Mouse (Mus musculus) bone marrow macrophage, adult 2 months (primary cell): ENCODE data around the gene Rtcb. TPM values are rescaled to one million over a fixed set of nuclear protein-coding genes. Genes with fewer than 3 reads are reported as not detected.

Experiments used
- H3K27ac ChIP-seq: 2 replicates; pipeline ENCODE4 v1.5.1; 2012; ENCODE audit warnings: low read depth, low read length; ENCODE audit not compliant: insufficient read depth
- H3K4me1 ChIP-seq: 2 replicates; pipeline ENCODE4 v1.6.1; 2012; ENCODE audit warnings: low read length; ENCODE audit not compliant: control insufficient read depth, insufficient read depth
- H3K4me3 ChIP-seq: 2 replicates; pipeline ENCODE4 v1.5.1; 2012; ENCODE audit warnings: mild to moderate bottlenecking, low read length, moderate library complexity; ENCODE audit not compliant: insufficient read depth
- CTCF ChIP-seq: IDR thresholded peaks from 2 replicates; pipeline ENCODE4 v1.5.1; 2012; ENCODE audit warnings: low read depth, mild to moderate bottlenecking, low read length, moderate library complexity
- POLR2A ChIP-seq: IDR thresholded peaks from 2 replicates; pipeline ENCODE4 v1.6.1; 2012; ENCODE audit warnings: mild to moderate bottlenecking, low read depth, low read length, borderline replicate concordance
- polyA plus RNA-seq: library from polyadenylated mRNA; stranded (reverse); fragments of >200 nt; gene quantifications from 2 replicates; pipeline ENCODE4 v1.2.4, GENCODE M21; 2012; ENCODE audit not compliant: missing spikeins, insufficient read depth, insufficient read length

Rtcb gene
- polyA plus RNA-seq, 1 experiment: 65.4 TPM

- Histone ChIP-seq H3K4me3 (no peak overlapping the region), H3K27ac (no peak overlapping the region), H3K4me1 (peaks cover 4% of the 10 kb centered on the region)
- TF ChIP-seq POLR2A: no peak
- TF ChIP-seq CTCF: no peak
These were observed 12.4 kb upstream of the Rtcb start for GRCm38 (mm10) chr10:85969894-85970620.

- no peak overlapping the region for H3K27ac ChIP-seq
- no peak overlapping the region for H3K4me3 ChIP-seq
- no peak for TF ChIP-seq POLR2A
- no peak for TF ChIP-seq CTCF
- peaks cover 4% of the 10 kb centered on the region for H3K4me1 ChIP-seq
These were observed 11.1 kb upstream of the Rtcb start for GRCm38 (mm10) chr10:85968731-85969130.

- Histone ChIP-seq H3K4me3 (no peak overlapping the region), H3K27ac (no peak overlapping the region), H3K4me1 (peaks cover 4% of the 10 kb centered on the region)
- TF ChIP-seq POLR2A: no peak
- TF ChIP-seq CTCF: peak; percentile 61
These were observed 10.6 kb upstream of the Rtcb start for GRCm38 (mm10) chr10:85968157-85968634.

GRCm38 (mm10) chr10:85967411-85968156 lies 10.0 kb upstream of the Rtcb start:
- Histone ChIP-seq H3K4me1 (peaks cover 4% of the 10 kb centered on the region), H3K27ac (no peak overlapping the region), H3K4me3 (no peak overlapping the region)
- TF ChIP-seq POLR2A: no peak
- no peak for TF ChIP-seq CTCF

- H3K27ac ChIP-seq: no peak overlapping the region
- H3K4me1 ChIP-seq: peaks cover 4% of the 10 kb centered on the region
- no peak overlapping the region for H3K4me3 ChIP-seq
- TF ChIP-seq POLR2A (no peak), CTCF (no peak)
These were observed 8.9 kb upstream of the Rtcb start for GRCm38 (mm10) chr10:85966476-85966875.

- H3K4me3 ChIP-seq: no peak overlapping the region
These were observed 6.7 kb upstream of the Rtcb start for GRCm38 (mm10) chr10:85964316-85964715.

GRCm38 (mm10) chr10:85962897-85963296 lies 5.3 kb upstream of the Rtcb start:
- no peak for TF ChIP-seq POLR2A
- TF ChIP-seq CTCF: no peak
- Histone ChIP-seq H3K4me1 (no peaks in the 10 kb centered on the region), H3K27ac (no peak overlapping the region), H3K4me3 (no peak overlapping the region)

More at GRCm38 (mm10) chr10:85964316-85964715, 6.7 kb upstream of the Rtcb start:
- Histone ChIP-seq H3K4me1 (no peaks in the 10 kb centered on the region; the same call in 1 of the 2 replicates), H3K27ac (no peak overlapping the region)
- TF ChIP-seq CTCF: no peak
- TF ChIP-seq POLR2A: no peak

GRCm38 (mm10) chr10:85956871-85957419 lies 678 bp downstream of the Rtcb start:
- H3K4me3 ChIP-seq: peak overlapping the region; percentile 93
- H3K4me1 ChIP-seq: peaks cover 32% of the 10 kb centered on the region
- TF ChIP-seq POLR2A (no peak), CTCF (no peak)
- peak overlapping the region; percentile 44 for H3K27ac ChIP-seq

GRCm38 (mm10) chr10:85954429-85954828 lies 3.2 kb downstream of the Rtcb start:
- no peak for TF ChIP-seq CTCF
- no peak for TF ChIP-seq POLR2A
- no peak overlapping the region for H3K4me3 ChIP-seq
- peaks cover 43% of the 10 kb centered on the region for H3K4me1 ChIP-seq
- no peak overlapping the region for H3K27ac ChIP-seq

GRCm38 (mm10) chr10:85953401-85953800 lies 4.2 kb downstream of the Rtcb start:
- no peak for TF ChIP-seq POLR2A
- no peak for TF ChIP-seq CTCF
- H3K4me3 ChIP-seq: no peak overlapping the region
- peaks cover 43% of the 10 kb centered on the region for H3K4me1 ChIP-seq
- no peak overlapping the region for H3K27ac ChIP-seq
